Mouse (Mus musculus) cerebellum, adult 11-12 months (tissue): ENCODE results near the gene Robo2.

Experiments used
- DNase-seq: peaks from one replicate; pipeline ENCODE4 v3.0.0; 2022

Robo2 gene

GRCm38 (mm10) chr16:74321666-74322371 is 89.8 kb downstream of the Robo2 start:
- DNase-seq: no peak

- no peak for DNase-seq
Measured at GRCm38 (mm10) chr16:74316150-74316549, 95.5 kb downstream of the Robo2 start.

GRCm38 (mm10) chr16:74313222-74313621 is 98.4 kb downstream of the Robo2 start:
- no peak for DNase-seq

GRCm38 (mm10) chr16:74307543-74307887 is 104.1 kb downstream of the Robo2 start:
- DNase-seq: no peak

DNA sequence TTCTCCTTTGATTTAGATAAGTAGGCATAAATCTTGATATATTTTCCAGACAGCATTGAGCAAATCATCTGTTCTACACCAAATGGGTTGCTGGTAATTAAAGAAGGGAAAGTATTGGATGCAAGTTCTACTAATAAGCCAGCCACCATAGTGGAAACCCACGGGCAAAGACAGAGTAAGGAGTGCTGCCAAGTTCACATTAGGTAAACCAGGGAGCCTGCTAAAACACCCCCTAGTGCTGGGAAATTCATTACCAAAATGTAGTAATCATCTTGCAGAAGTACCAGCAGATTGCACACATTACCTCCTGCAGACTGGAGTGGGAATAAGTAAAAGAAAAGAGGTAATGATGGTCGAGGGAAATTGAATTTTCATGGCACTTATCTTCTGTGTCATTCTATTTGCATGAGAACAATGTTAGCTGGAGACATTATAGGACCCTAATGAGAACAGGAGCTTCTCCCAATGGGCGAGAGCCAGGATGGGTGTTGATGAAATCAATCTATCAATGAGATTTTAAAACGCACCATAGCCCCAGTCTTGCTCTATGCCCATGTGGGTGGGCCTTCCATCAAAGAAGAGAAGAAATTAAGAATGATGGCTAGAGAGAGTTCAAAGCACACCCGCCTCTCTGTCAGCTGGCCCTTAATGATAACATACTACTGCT is 104.6 kb downstream of the Robo2 start:
- DNase-seq: no peak

GRCm38 (mm10) chr16:74287878-74288277 is 123.7 kb downstream of the Robo2 start:
- DNase-seq: no peak

DNA sequence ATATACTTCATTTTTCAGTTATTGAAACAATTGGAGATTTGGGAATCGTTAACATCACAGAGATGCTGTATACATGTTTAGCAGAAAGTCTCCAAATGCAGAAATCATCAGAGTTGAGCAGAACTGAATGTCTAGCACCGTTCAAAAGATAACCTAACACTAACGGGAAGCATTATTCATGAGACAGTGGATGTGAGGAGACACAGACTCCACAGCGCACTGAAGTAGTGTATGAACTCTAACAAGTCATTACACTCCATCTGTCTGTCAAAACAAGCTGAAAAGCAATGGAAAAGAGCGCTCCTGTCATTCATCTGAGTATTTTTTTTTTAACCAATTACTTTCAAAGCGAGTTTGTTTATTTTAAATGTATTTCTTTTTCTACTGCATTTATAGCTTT is 129.1 kb downstream of the Robo2 start:
- DNase-seq: no peak

DNA sequence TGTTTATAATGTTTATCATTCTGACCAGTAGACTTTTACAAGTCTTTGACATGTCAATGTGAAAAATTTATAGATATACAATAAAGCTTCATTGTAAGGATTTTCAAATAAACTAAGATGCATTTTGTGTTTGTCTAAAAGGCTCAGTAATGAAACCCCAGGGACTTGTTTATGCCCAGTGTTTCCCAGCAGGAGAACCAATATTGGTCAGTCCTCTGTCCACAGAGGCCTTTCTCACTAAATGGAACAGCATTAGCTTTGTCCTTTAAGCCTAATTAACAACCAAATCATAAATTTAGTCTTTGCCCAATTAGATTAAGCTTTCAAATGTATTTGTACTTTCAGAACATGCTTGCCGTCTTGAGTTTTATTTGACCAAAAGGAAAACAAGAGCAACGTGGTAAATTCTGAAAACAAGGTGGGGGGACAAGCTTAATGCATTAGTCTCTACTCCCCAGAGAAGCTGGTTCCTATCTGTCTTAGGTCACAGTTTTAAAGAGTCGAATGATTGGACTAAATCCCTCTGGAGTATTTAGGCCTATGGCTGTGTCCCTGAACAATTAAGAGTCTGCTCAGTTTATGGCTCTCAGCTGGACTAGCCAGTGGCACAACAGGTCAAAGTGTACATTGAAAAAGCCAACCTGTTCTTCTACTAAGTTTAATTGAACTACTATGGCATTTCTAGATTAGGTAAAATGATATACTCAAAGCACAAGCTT is 134.6 kb downstream of the Robo2 start:
- DNase-seq: no peak

- no peak for DNase-seq
Measured at GRCm38 (mm10) chr16:74274596-74274995, 137.0 kb downstream of the Robo2 start.

DNA sequence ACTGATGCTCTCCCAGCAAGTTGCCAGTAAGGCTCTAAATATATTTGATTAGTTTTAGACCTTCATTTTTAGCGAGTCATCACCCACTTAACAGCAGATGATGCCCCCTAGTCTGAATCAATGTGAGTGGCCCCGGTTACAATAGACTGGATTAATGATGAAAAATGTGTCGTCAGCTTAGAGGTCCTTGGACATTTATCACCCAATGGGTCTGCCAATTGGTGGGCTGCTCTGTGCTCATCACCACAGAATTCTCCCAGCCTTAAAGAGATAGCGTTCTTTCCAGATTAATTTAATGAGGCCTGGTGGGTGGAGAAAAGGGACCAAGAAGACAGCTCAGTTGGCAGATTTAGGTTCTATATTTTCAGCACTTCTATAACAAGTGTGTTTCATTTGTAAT is 138.6 kb downstream of the Robo2 start:
- no peak for DNase-seq

GRCm38 (mm10) chr16:74258241-74258640 is 153.4 kb downstream of the Robo2 start:
- DNase-seq: no peak

- no peak for DNase-seq
Measured at GRCm38 (mm10) chr16:74244452-74244851, 167.2 kb downstream of the Robo2 start.

DNA sequence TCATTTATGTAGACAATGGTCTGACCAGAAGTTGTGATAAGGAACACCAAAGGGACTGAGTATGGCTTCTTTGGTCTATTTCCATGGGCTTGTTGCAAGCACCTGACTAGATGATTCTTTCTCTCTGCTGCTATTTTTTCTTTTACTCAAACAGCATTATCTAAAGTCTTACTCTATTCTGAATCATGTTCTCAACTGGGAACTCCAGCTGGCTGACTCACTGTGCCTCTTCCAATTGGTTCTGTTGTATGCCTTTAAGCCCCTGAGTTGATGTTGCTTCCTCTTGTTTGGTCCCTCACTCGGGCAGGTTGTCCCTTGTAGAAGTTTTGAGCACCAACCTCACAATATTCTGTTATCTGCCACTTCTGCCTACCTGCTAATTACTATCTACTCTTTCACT is 170.1 kb downstream of the Robo2 start:
- no peak for DNase-seq

GRCm38 (mm10) chr16:74237411-74237930 is 174.2 kb downstream of the Robo2 start:
- no peak for DNase-seq

GRCm38 (mm10) chr16:74234393-74235059 is 177.1 kb downstream of the Robo2 start:
- DNase-seq: no peak

DNA sequence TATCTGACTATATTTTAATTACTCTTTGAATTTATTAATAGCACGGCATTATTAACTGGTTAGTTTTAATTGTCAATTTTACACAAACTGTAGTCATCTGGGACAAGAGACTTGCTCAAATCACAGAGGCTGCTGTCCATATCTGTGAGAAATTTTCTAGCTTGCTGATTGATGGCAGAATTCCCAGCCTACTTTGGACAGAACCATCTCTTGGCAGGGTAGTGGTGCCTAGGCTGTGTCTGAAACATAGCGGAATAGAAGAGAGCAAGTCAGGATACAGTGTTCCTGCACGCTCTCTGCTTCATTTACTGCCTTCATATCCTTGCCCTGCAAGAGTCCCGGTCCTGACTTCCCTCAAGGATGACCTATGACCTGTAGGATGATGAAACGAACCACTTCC is 178.0 kb downstream of the Robo2 start:
- DNase-seq: no peak

DNA sequence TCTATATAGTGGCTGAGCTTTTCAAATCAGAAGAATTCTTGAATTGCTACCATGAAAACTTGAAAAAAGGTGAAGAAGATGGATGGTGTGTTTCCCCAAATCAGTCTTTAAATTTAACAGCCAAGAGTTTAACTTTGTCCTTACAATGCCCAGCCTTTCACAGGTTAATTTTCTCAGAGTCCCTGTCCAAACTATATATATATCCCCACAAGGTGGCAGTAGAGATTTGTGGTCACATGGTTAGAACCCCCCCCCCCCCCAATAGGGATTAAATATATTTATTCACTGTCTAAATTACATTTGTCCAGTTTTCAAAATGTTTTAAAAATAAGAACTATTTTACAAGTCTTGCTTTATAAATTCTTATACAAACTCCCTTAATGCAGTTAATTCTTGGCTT is 184.3 kb downstream of the Robo2 start:
- no peak for DNase-seq

DNA sequence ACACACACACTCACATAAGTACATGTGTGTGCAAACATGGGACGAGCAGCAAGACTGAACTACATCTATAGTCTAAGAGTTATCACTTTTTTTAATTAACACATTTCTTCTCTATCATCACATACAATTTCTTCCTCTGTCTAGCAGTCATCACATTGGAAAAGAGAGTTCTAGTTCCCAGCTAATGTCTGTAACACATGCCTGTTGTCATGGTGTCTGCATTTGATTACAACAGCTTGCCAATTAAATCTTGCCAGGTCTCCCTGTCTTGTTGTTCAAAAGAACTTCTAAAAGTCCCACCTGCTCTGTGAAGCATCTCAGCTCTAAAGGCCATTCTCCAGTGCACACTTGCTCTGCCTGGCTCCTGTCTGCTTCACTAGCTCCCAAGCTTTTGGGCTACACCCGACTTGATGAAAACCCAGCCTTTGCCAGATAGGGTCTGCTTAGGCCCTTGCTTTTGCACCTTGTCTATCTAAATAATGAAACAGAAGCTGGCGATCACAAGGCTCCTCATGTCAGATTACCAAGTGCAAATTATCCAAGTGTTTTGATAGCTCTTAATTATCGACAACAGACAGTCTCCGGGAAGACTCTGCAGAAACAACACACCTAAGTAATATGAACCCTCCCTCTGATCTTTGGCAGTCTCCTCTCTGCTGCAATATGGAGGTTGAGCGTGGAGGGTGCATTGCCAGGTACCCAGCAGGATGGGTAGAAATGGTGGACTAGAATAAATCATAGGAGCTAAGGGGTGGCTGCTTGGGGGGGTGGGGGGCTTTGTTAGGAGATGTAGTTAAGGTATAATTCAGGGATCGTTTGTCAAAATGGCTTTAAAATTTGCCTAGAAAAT is 186.0 kb downstream of the Robo2 start:
- DNase-seq: no peak

- no peak for DNase-seq
Measured at GRCm38 (mm10) chr16:74222501-74222900, 189.1 kb downstream of the Robo2 start.

GRCm38 (mm10) chr16:74216879-74217415 is 194.7 kb downstream of the Robo2 start:
- no peak for DNase-seq

- DNase-seq: no peak
Measured at GRCm38 (mm10) chr16:74215791-74216190, 195.8 kb downstream of the Robo2 start.

GRCm38 (mm10) chr16:74200705-74201104 is 210.9 kb downstream of the Robo2 start:
- no peak for DNase-seq
